Mouse (Mus musculus) liver, embryonic 12.5 days (tissue): ENCODE data around the gene C530008M17Rik. TPM values are rescaled to one million over a fixed set of nuclear protein-coding genes. Genes with fewer than 3 reads are reported as not detected.

Source experiments
- ATAC-seq: fragments of 200-750 bp; cut with Nextera tagmentation; 2 replicates; pipeline ENCODE4 v1.8.0; 2017; ENCODE audit warnings: moderate number of reproducible peaks, mild to moderate bottlenecking, moderate library complexity
- H3K27ac ChIP-seq: fragments of 300-500 bp; sonication (generic); 2 replicates; pipeline ENCODE4 v1.5.1; 2016; ENCODE audit warnings: mild to moderate bottlenecking
- H3K27me3 ChIP-seq: fragments of 300-500 bp; sonication (generic); replicated peaks from 2 replicates; pipeline ENCODE4 v1.6.1; 2016; ENCODE audit warnings: mild to moderate bottlenecking, moderate library complexity
- H3K36me3 ChIP-seq: fragments of 300-500 bp; sonication (generic); 2 replicates; pipeline ENCODE4 v1.6.1; 2016; ENCODE audit warnings: mild to moderate bottlenecking, moderate library complexity
- H3K4me1 ChIP-seq: fragments of 300-500 bp; sonication (generic); 2 replicates; pipeline ENCODE4 v1.6.1; 2016
- H3K4me2 ChIP-seq: fragments of 300-500 bp; sonication (generic); 2 replicates; pipeline ENCODE4 v1.6.1; 2016; ENCODE audit warnings: mild to moderate bottlenecking, moderate library complexity
- H3K4me3 ChIP-seq: fragments of 300-500 bp; sonication (generic); 2 replicates; pipeline ENCODE4 v1.5.1; 2016; ENCODE audit warnings: mild to moderate bottlenecking, moderate library complexity
- H3K9ac ChIP-seq: fragments of 300-500 bp; sonication (generic); 2 replicates; pipeline ENCODE4 v1.6.1; 2016; ENCODE audit warnings: mild to moderate bottlenecking, moderate library complexity
- H3K9me3 ChIP-seq: fragments of 300-500 bp; sonication (generic); replicated peaks from 2 replicates; pipeline ENCODE4 v1.6.1; 2016; ENCODE audit warnings: mild to moderate bottlenecking, moderate library complexity
- WGBS: fragments of 180-500 bp; shearing (Covaris S2); methylation state at CpG from one replicate; pipeline ENCODE4 v1.1.7; 2016; ENCODE audit not compliant: insufficient replicate concordance; 5-methylcytosine and 5-hydroxymethylcytosine counted together
- polyA plus RNA-seq: library from polyadenylated mRNA; unstranded; fragments of >200 nt; fragmentation: Nextera tagmentation; extraction: Ambion mirVana; gene quantifications from 2 replicates; pipeline ENCODE4 v1.2.1, GENCODE M21; 2016

Gene C530008M17Rik
- polyA plus RNA-seq, 1 experiment from 2014 or later, result 12.2 TPM

DNA sequence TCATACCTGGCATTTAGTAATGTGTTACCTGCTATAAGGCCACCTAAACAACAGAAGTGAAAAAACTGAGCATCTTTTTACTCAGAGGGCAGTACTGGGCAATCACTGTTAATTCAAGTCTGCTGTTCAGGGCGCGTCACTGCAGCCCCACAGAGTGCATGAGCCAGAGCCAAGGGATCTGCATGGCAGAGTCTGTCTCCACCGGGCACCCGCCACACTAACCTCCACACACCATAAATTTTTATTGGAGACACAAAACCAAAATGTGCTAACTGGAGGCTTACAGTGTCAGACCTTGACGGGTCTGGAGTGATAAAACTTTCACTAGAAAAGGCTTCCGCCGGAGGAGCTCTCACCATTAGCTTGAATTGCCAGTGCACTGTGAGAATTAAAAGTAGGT is 57.4 kb downstream of the C530008M17Rik start:
- Histone ChIP-seq H3K9me3 (no peaks in the 10 kb centered on the region), H3K4me1 (no peaks in the 10 kb centered on the region), H3K27me3 (no peaks in the 10 kb centered on the region), H3K27ac (no peak overlapping the region), H3K9ac (no peak overlapping the region), H3K4me2 (no peak overlapping the region), H3K36me3 (no peaks in the 10 kb centered on the region), H3K4me3 (no peak overlapping the region)
- 79% methylated on average over 7 of the region's 7 CpGs for WGBS
- no peak for ATAC-seq

DNA sequence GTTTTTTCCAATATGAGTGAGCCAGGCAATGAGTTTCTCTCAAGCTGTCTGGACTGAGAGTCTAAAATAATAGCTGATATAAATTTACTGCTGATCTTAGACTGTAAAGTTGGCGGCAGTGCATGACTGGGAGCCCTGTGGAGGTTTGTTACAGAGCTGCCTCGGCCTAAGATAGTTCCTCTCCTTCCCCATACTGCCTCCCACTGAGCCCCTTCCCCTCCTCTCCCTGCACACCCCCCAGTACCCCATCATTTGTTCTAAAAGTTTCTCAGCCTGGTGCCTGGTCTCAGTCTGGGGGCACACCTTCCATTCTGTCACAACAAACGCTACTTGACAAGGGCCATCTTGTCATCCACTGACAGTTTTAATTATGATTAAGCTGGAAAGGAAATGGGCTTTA is 63.6 kb downstream of the C530008M17Rik start:
- WGBS, result 65% methylated on average over 3 of the region's 3 CpGs
- Histone ChIP-seq H3K36me3 (peaks cover 25% of the 10 kb centered on the region), H3K9ac (no peak overlapping the region), H3K9me3 (peaks cover 12% of the 10 kb centered on the region), H3K4me1 (no peaks in the 10 kb centered on the region), H3K27me3 (no peaks in the 10 kb centered on the region), H3K4me3 (no peak overlapping the region), H3K27ac (no peak overlapping the region), H3K4me2 (no peak overlapping the region)
- no peak for ATAC-seq

DNA sequence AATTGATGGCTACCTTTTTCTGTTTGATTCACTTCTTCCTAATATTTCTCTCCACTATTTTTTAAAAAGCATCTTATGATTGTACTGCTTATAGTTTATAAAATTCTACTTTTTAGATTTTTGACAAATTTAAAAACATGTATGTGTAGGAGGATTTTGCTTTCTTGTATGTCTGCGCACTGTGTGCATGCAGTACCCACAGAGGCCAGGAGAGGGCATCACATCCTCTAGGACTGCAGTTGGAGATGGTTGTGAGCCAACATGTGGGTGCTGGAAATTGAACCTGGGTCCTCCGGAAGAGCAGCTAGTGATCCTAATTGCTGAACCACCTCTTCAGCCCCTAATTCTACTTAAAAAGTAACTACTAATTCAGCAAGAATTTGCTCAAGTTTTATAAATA is 68.6 kb downstream of the C530008M17Rik start:
- Histone ChIP-seq H3K9me3 (peaks cover 15% of the 10 kb centered on the region), H3K36me3 (peaks cover 25% of the 10 kb centered on the region), H3K4me3 (no peak overlapping the region), H3K27ac (no peak overlapping the region), H3K4me2 (no peak overlapping the region), H3K27me3 (no peaks in the 10 kb centered on the region), H3K9ac (no peak overlapping the region), H3K4me1 (no peaks in the 10 kb centered on the region)
- ATAC-seq, result no peak
- 92% methylated on average over 2 of the region's 2 CpGs for WGBS

DNA sequence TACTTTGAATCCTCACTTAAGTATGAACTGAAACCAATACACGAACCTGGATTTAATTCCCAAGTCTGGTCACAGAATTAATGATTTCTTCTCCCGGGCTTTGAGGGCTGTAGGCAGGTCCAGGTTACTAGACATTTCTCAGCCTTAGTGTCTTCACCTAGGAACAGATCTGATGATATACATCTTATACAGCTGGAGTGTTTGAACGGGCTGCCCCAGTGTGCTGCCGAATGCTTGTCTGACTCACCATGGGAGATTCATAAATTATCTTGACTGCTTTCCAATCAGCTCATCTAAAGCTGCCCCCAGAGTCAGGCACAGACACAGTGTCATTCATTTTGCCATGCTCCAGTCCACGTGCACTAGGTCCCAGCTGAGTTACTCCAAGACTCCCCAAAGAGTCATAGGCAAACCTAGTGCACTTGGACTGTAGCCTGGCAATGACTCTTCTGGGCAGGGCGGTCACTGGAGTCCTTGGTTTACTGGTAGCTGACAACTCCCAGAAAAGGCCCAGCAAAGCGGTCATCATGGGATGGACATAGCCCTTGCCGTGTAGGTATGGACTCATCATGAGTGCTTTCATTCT is 70.3 kb downstream of the C530008M17Rik start:
- H3K4me3 ChIP-seq, result no peak overlapping the region
- H3K27me3 ChIP-seq, result no peaks in the 10 kb centered on the region
- no peak for ATAC-seq
- H3K36me3 ChIP-seq, result peaks cover 18% of the 10 kb centered on the region
- H3K27ac ChIP-seq, result no peak overlapping the region
- H3K4me1 ChIP-seq, result no peaks in the 10 kb centered on the region
- no peak overlapping the region for H3K4me2 ChIP-seq
- WGBS, result 91% methylated on average over 8 of the region's 8 CpGs
- H3K9ac ChIP-seq, result no peak overlapping the region
- H3K9me3 ChIP-seq, result peaks cover 15% of the 10 kb centered on the region

DNA sequence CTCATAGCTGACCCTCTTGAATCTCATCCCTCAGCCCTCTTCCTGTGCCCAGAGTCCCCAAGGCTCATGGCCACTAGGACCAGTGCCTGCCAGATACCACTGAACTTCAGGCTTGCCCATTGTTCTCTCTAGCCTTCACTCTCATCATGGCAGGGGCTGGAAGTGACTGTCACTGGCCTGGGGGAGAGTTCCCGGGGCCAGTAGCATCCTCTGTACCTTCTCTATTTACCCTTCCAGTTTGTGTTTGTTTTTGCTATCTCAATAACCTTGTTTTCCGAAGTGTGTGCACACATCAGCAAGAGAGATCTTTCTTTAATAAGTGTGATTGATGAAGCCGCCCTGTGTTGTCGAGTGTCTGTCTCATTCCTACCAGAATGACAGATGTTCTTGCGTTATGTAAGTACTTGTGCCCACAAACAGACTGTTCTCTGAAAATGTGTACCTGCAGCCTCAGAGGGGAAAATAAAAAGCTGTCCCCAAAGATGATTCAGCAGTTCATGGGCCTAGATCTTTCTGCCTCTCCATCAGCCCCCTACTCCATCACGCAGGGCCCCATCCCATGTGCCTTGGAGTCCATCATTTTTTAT is 76.8 kb downstream of the C530008M17Rik start:
- Histone ChIP-seq H3K9ac (no peak overlapping the region), H3K4me2 (no peak overlapping the region), H3K4me3 (no peak overlapping the region), H3K4me1 (no peaks in the 10 kb centered on the region), H3K9me3 (no peaks in the 10 kb centered on the region), H3K27ac (no peak overlapping the region), H3K36me3 (no peaks in the 10 kb centered on the region), H3K27me3 (no peaks in the 10 kb centered on the region)
- ATAC-seq, result no peak
- 72% methylated on average over 6 of the region's 6 CpGs for WGBS

DNA sequence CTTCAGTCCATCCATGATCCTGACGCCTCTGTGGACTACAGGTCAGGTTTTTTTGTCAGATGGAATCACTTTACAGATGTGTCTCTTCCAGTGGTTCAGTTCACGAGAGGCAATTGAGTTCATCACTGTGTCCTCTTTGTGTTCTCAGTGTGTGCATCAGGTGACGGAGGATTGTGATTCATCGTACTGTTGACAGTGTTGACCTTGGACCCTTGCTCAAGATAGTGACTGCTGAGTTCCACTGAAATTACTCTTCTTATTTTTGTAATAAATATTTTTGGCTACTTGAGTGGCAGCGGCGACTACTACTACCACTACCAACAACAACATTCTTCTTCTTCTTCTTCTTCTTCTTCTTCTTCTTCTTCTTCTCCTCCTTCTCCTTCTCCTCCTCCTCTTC is 85.2 kb downstream of the C530008M17Rik start:
- WGBS, result 83% methylated on average over 6 of the region's 6 CpGs
- Histone ChIP-seq H3K27ac (no peak overlapping the region), H3K4me1 (peaks cover 11% of the 10 kb centered on the region), H3K36me3 (peaks cover 18% of the 10 kb centered on the region; the same call in 1 of the 2 replicates), H3K4me2 (no peak overlapping the region), H3K4me3 (no peak overlapping the region), H3K9me3 (no peaks in the 10 kb centered on the region), H3K27me3 (no peaks in the 10 kb centered on the region), H3K9ac (no peak overlapping the region)
- ATAC-seq, result no peak

DNA sequence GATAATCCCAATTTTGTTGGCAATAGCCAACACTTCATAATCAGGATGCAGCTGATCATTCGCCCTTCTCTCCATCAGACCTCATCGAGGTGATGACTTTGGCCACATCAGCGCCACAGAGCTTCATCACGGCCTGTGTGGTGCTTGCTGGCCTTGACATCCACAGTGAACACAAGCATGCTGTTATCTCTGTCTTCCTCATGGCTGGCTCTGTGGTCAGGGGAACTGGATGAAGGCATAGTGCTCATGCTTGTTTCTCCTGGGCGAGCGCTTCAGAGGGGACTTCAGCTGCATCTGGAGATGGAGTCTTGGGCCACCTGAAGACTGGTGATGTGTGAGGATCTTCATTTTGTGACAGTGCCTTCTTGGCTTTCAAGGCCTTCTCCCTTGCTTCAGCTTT is 85.8 kb downstream of the C530008M17Rik start:
- ATAC-seq, result no peak
- 57% methylated on average over 6 of the region's 6 CpGs for WGBS
- no peak overlapping the region for H3K4me2 ChIP-seq

DNA sequence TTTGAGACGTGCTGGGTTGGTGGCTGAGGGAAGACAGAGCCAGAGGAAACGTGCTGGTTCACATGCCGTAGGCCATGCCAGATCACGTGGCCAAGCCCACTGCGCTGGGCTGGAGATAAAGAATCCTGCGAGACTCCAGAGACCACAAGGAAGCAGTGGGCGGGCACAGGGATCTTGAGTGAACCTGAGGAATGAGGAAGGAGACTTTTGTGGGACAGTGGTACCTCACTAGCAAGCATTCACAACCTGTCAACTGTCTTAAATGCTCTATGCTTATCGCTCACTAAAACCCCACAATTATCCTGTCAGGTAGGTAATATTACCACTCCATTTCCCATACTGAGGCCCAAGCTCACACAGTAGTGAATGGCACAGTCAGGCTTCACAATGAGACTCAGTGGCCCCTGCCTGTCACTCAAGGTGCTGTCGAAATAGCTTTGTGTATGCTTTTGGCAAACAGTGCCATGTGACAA is 88.5 kb downstream of the C530008M17Rik start:
- Histone ChIP-seq H3K9me3 (no peaks in the 10 kb centered on the region), H3K27ac (no peak overlapping the region), H3K27me3 (no peaks in the 10 kb centered on the region), H3K9ac (no peak overlapping the region), H3K4me1 (peaks cover 11% of the 10 kb centered on the region), H3K4me2 (no peak overlapping the region), H3K4me3 (no peak overlapping the region), H3K36me3 (peaks cover 18% of the 10 kb centered on the region; the same call in 1 of the 2 replicates)
- ATAC-seq, result no peak
- 35% methylated on average over 9 of the region's 9 CpGs for WGBS

More for the DNA sequence above, 85.8 kb downstream of the C530008M17Rik start:
- H3K9ac ChIP-seq, result no peak overlapping the region
- H3K9me3 ChIP-seq, result no peaks in the 10 kb centered on the region
- no peak overlapping the region for H3K4me3 ChIP-seq
- H3K27me3 ChIP-seq, result no peaks in the 10 kb centered on the region
- H3K36me3 ChIP-seq, result peaks cover 18% of the 10 kb centered on the region; the same call in 1 of the 2 replicates
- peaks cover 11% of the 10 kb centered on the region for H3K4me1 ChIP-seq
- no peak overlapping the region for H3K27ac ChIP-seq

DNA sequence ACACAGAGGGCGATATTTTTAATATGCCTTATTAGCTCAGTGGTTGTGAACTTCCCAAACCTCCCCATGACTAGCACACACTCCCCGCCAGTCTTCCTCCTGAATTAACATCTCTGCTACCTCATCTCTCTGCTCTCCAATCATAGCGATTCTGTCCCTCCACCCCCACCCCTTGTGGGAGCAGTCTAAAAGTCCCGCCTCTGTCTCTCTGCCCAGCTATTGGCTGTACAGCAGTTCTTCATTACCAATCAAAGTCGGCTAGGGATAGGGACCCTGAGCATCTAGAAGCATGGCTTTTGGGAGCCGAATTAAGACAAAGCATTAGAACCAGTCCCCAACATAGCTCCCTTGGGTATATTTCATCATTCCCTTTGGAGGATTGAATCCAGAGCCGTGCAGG is 91.5 kb downstream of the C530008M17Rik start:
- H3K27me3 ChIP-seq, result no peaks in the 10 kb centered on the region
- H3K9me3 ChIP-seq, result no peaks in the 10 kb centered on the region
- peaks cover 17% of the 10 kb centered on the region for H3K4me1 ChIP-seq
- WGBS, result 59% methylated on average over 7 of the region's 7 CpGs
- ATAC-seq, result 0 out of 2 replicates have a peak, but pooled peaks have one; percentile 21
- no peak overlapping the region for H3K27ac ChIP-seq
- peaks cover 9% of the 10 kb centered on the region; the same call in 1 of the 2 replicates for H3K36me3 ChIP-seq
- H3K9ac ChIP-seq, result no peak overlapping the region
- H3K4me2 ChIP-seq, result no peak overlapping the region
- no peak overlapping the region for H3K4me3 ChIP-seq

DNA sequence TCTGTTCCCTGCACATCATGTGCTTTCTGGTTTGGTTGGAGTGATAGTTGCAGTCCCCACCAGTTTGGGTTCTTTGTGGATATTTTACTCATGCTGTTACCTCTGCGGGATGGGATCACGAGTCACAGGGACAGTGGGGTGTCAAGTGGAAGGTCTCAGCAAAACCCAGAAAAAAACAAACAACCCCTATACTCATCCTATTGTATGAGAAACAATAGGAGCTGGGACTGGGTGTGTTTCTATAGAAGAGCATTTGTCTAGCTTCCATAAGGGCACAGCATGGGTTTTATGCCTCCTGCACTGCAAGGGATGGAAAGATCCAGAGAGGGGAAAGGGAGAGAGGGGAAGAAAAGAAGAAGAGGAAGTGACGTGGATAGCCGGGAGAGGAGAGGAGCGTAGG is 96.0 kb downstream of the C530008M17Rik start:
- Histone ChIP-seq H3K27me3 (no peaks in the 10 kb centered on the region), H3K36me3 (no peaks in the 10 kb centered on the region), H3K4me2 (no peak overlapping the region), H3K9ac (no peak overlapping the region), H3K4me1 (0 out of 2 replicates have a peak, but pooled peaks cover 6% of the 10 kb centered on the region), H3K4me3 (no peak overlapping the region), H3K9me3 (no peaks in the 10 kb centered on the region), H3K27ac (no peak overlapping the region)
- 71% methylated on average over 5 of the region's 5 CpGs for WGBS
- no peak for ATAC-seq

DNA sequence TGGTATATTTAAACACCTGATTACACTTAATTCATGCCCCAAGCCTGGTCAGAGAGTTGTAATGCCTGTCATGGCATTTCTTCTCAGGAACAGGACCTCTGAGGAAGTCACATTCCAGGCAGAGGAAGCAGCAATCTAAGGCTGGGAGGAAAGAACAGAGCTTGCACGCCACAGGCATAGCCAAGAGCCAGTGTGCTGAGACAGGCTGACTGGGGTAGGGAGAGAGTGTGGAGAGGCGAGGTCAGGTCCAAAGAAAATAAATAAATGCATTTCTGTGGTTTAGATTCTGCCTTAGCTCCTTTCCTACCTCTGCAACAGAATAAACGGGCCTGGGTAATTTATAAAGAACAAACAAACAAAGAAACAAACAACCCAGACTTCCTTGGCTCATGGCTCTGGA is 104.0 kb downstream of the C530008M17Rik start:
- H3K9ac ChIP-seq, result no peak overlapping the region
- H3K27ac ChIP-seq, result no peak overlapping the region
- no peak for ATAC-seq
- no peaks in the 10 kb centered on the region for H3K27me3 ChIP-seq
- no peak overlapping the region for H3K4me3 ChIP-seq
- H3K4me1 ChIP-seq, result 0 out of 2 replicates have a peak, but pooled peaks cover 3% of the 10 kb centered on the region
- WGBS, result 65% methylated on average over 3 of the region's 3 CpGs
- peaks cover 17% of the 10 kb centered on the region; the same call in 1 of the 2 replicates for H3K36me3 ChIP-seq
- 0 out of 2 replicates have a peak, but pooled peaks cover under 1% of the 10 kb centered on the region for H3K9me3 ChIP-seq
- no peak overlapping the region for H3K4me2 ChIP-seq

DNA sequence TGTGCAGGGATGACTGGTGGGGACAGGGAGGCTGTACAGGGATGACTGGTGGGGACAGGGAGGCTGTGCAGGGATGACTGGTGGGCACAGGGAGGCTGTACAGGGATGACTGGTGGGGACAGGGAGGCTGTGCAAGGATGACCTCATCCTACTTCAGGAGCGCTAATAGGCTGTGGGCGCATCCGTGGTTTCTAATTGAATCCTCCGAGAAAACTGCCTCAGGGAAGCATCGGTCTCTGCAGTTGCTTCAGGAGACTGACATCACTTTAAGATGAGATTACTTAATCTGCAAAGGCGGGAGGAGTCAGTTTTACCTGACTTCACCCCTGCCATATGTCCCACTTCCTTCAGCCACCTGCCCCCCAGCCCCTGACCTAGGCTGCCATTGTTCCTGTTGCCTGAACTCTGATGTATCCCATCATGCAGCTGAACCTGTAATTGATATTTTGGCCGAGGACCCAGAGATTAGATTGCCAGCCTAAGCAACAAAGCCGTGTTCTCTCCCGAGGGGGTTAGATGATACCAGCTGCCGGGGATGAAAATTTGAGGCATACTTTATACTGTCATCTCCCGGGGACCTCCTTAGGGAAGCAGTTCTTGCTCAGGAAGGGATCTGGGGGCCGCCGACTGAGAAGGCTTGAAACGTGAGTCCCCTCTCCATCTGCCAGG is 105.9 kb downstream of the C530008M17Rik start:
- WGBS, result 77% methylated on average over 14 of the region's 14 CpGs
- Histone ChIP-seq H3K36me3 (peaks cover 27% of the 10 kb centered on the region), H3K9ac (no peak overlapping the region)

More for the DNA sequence above, 105.9 kb downstream of the C530008M17Rik start:
- no peaks in the 10 kb centered on the region for H3K27me3 ChIP-seq
- H3K4me3 ChIP-seq, result no peak overlapping the region
- no peak overlapping the region for H3K4me2 ChIP-seq
- peaks cover 9% of the 10 kb centered on the region; the same call in 1 of the 2 replicates for H3K9me3 ChIP-seq
- no peak for ATAC-seq
- 0 out of 2 replicates have a peak, but pooled peaks cover 3% of the 10 kb centered on the region for H3K4me1 ChIP-seq
- no peak overlapping the region for H3K27ac ChIP-seq
